Mouse (Mus musculus): ENCODE results near the gene 4933427D14Rik. TPM values are rescaled to one million over a fixed set of nuclear protein-coding genes. Genes with fewer than 3 reads are reported as not detected.
A peak's percentile ranks its signal among the peaks of the same experiment; 100 is the strongest.

Gene 4933427D14Rik
- polyA plus RNA-seq, 1 experiment from 2014 or later = 9.0 TPM

- H3K27ac ChIP-seq (replicated peaks; ENCODE audit: low read depth, low read length) = no peak overlapping the region
- no peak for ATAC-seq (ENCODE audit: low read depth)
- no peaks in the 10 kb centered on the region for H3K36me3 ChIP-seq (ENCODE audit: control insufficient read depth, insufficient read depth, low read length)
- 0 out of 2 replicates have a peak overlapping the region, but pooled peaks have one; percentile 1 for H3K4me2 ChIP-seq (ENCODE audit: low read depth, low read length)
- peak; percentile 66 for DNase-seq (ENCODE audit: low spot score)
- 15% methylated on average over 2 of the region's 3 CpGs for WGBS
- H3K4me1 ChIP-seq (ENCODE audit: control insufficient read depth, insufficient read depth, low read length) = peaks cover 27% of the 10 kb centered on the region
- peaks cover 36% of the 10 kb centered on the region for H3K27me3 ChIP-seq (replicated peaks; ENCODE audit: control insufficient read depth, insufficient read depth, low read length)
- no peak overlapping the region; the same call in 1 of the 2 replicates for H3K9ac ChIP-seq (ENCODE audit: low read depth, low read length)
- H3K9me3 ChIP-seq (ENCODE audit: control insufficient read depth, low read length) = no peaks in the 10 kb centered on the region
- no peak overlapping the region for H3K4me3 ChIP-seq (ENCODE audit: low read depth, low read length)
These were observed 75.0 kb downstream of the 4933427D14Rik start for GRCm38 (mm10) chr11:72132266-72132665.

- H3K4me1 ChIP-seq (ENCODE audit: control insufficient read depth, insufficient read depth, low read length) = peaks cover 27% of the 10 kb centered on the region
- H3K9ac ChIP-seq (ENCODE audit: low read depth, low read length) = no peak overlapping the region
- H3K9me3 ChIP-seq (ENCODE audit: control insufficient read depth, low read length) = no peaks in the 10 kb centered on the region
- DNase-seq (ENCODE audit: low spot score) (no peak), ATAC-seq (ENCODE audit: low read depth) (no peak)
- H3K4me3 ChIP-seq (ENCODE audit: low read depth, low read length) = no peak overlapping the region
- peaks cover 31% of the 10 kb centered on the region for H3K27me3 ChIP-seq (replicated peaks; ENCODE audit: control insufficient read depth, insufficient read depth, low read length)
- WGBS = 91% methylated on average over 1 of the region's 1 CpGs
- no peak overlapping the region for H3K4me2 ChIP-seq (ENCODE audit: low read depth, low read length)
- no peak overlapping the region for H3K27ac ChIP-seq (replicated peaks; ENCODE audit: low read depth, low read length)
- H3K36me3 ChIP-seq (ENCODE audit: control insufficient read depth, insufficient read depth, low read length) = no peaks in the 10 kb centered on the region
These were observed 75.6 kb downstream of the 4933427D14Rik start for GRCm38 (mm10) chr11:72131697-72132096.

- H3K4me1 ChIP-seq (ENCODE audit: control insufficient read depth, insufficient read depth, low read length) = peaks cover 27% of the 10 kb centered on the region
- no peak overlapping the region for H3K9ac ChIP-seq (ENCODE audit: low read depth, low read length)
- DNase-seq (ENCODE audit: low spot score) = no peak
- WGBS = 80% methylated on average over 3 of the region's 3 CpGs
- H3K27me3 ChIP-seq (replicated peaks; ENCODE audit: control insufficient read depth, insufficient read depth, low read length) = peaks cover 23% of the 10 kb centered on the region
- no peak overlapping the region for H3K4me2 ChIP-seq (ENCODE audit: low read depth, low read length)
- H3K27ac ChIP-seq (replicated peaks; ENCODE audit: low read depth, low read length) = no peak overlapping the region
- no peaks in the 10 kb centered on the region for H3K36me3 ChIP-seq (ENCODE audit: control insufficient read depth, insufficient read depth, low read length)
- H3K9me3 ChIP-seq (ENCODE audit: control insufficient read depth, low read length) = no peaks in the 10 kb centered on the region
- no peak for ATAC-seq (ENCODE audit: low read depth)
- H3K4me3 ChIP-seq (ENCODE audit: low read depth, low read length) = no peak overlapping the region
These were observed 76.4 kb downstream of the 4933427D14Rik start for GRCm38 (mm10) chr11:72130905-72131304.

- H3K9me3 ChIP-seq (ENCODE audit: control insufficient read depth, low read length) = no peaks in the 10 kb centered on the region
- 41% methylated on average over 3 of the region's 3 CpGs for WGBS
- no peak overlapping the region for H3K27ac ChIP-seq (replicated peaks; ENCODE audit: low read depth, low read length)
- H3K36me3 ChIP-seq (ENCODE audit: control insufficient read depth, insufficient read depth, low read length) = no peaks in the 10 kb centered on the region
- no peak for ATAC-seq (ENCODE audit: low read depth)
- no peak for DNase-seq (ENCODE audit: low spot score)
- peaks cover 19% of the 10 kb centered on the region for H3K27me3 ChIP-seq (replicated peaks; ENCODE audit: control insufficient read depth, insufficient read depth, low read length)
- H3K4me2 ChIP-seq (ENCODE audit: low read depth, low read length) = 0 out of 2 replicates have a peak overlapping the region, but pooled peaks have one; percentile 29
- H3K4me1 ChIP-seq (ENCODE audit: control insufficient read depth, insufficient read depth, low read length) = peaks cover 27% of the 10 kb centered on the region
- no peak overlapping the region for H3K9ac ChIP-seq (ENCODE audit: low read depth, low read length)
- H3K4me3 ChIP-seq (ENCODE audit: low read depth, low read length) = no peak overlapping the region
These were observed 76.8 kb downstream of the 4933427D14Rik start for GRCm38 (mm10) chr11:72130472-72130871.

- Histone ChIP-seq H3K4me3 (ENCODE audit: low read depth, low read length) (no peak overlapping the region), H3K9ac (ENCODE audit: low read depth, low read length) (no peak overlapping the region), H3K4me1 (ENCODE audit: control insufficient read depth, insufficient read depth, low read length) (peaks cover 27% of the 10 kb centered on the region), H3K27me3 (replicated peaks; ENCODE audit: control insufficient read depth, insufficient read depth, low read length) (peaks cover 15% of the 10 kb centered on the region), H3K36me3 (ENCODE audit: control insufficient read depth, insufficient read depth, low read length) (no peaks in the 10 kb centered on the region), H3K4me2 (ENCODE audit: low read depth, low read length) (peak overlapping the region; percentile 29; the same call in 1 of the 2 replicates), H3K27ac (replicated peaks; ENCODE audit: low read depth, low read length) (no peak overlapping the region), H3K9me3 (ENCODE audit: control insufficient read depth, low read length) (no peaks in the 10 kb centered on the region)
- DNase-seq (ENCODE audit: low spot score) (peak; percentile 33), ATAC-seq (ENCODE audit: low read depth) (peak; percentile 35; the same call in 1 of the 2 replicates)
- WGBS = 12% methylated on average over 7 of the region's 11 CpGs
These were observed 77.2 kb downstream of the 4933427D14Rik start for GRCm38 (mm10) chr11:72130021-72130420.

- no peak overlapping the region for H3K4me3 ChIP-seq (ENCODE audit: low read depth, low read length)
- H3K9me3 ChIP-seq (ENCODE audit: control insufficient read depth, low read length) = no peaks in the 10 kb centered on the region
- H3K9ac ChIP-seq (ENCODE audit: low read depth, low read length) = no peak overlapping the region
- 72% methylated on average over 8 of the region's 8 CpGs for WGBS
- no peak overlapping the region for H3K27ac ChIP-seq (replicated peaks; ENCODE audit: low read depth, low read length)
- peaks cover 27% of the 10 kb centered on the region for H3K4me1 ChIP-seq (ENCODE audit: control insufficient read depth, insufficient read depth, low read length)
- ATAC-seq (ENCODE audit: low read depth) (no peak), DNase-seq (ENCODE audit: low spot score) (no peak)
- no peaks in the 10 kb centered on the region for H3K36me3 ChIP-seq (ENCODE audit: control insufficient read depth, insufficient read depth, low read length)
- H3K4me2 ChIP-seq (ENCODE audit: low read depth, low read length) = no peak overlapping the region
- H3K27me3 ChIP-seq (replicated peaks; ENCODE audit: control insufficient read depth, insufficient read depth, low read length) = peaks cover 7% of the 10 kb centered on the region
These were observed 78.0 kb downstream of the 4933427D14Rik start for GRCm38 (mm10) chr11:72129032-72129894.

- H3K27me3 ChIP-seq (replicated peaks; ENCODE audit: control insufficient read depth, insufficient read depth, low read length) = no peaks in the 10 kb centered on the region
- no peaks in the 10 kb centered on the region for H3K36me3 ChIP-seq (ENCODE audit: control insufficient read depth, insufficient read depth, low read length)
- ATAC-seq (ENCODE audit: low read depth) (no peak), DNase-seq (ENCODE audit: low spot score) (no peak)
- no peak overlapping the region for H3K9ac ChIP-seq (ENCODE audit: low read depth, low read length)
- no peak overlapping the region for H3K4me2 ChIP-seq (ENCODE audit: low read depth, low read length)
- 78% methylated on average over 5 of the region's 5 CpGs for WGBS
- H3K9me3 ChIP-seq (ENCODE audit: control insufficient read depth, low read length) = no peaks in the 10 kb centered on the region
- H3K4me1 ChIP-seq (ENCODE audit: control insufficient read depth, insufficient read depth, low read length) = peaks cover 20% of the 10 kb centered on the region
- H3K27ac ChIP-seq (replicated peaks; ENCODE audit: low read depth, low read length) = no peak overlapping the region
- H3K4me3 ChIP-seq (ENCODE audit: low read depth, low read length) = no peak overlapping the region
These were observed 79.6 kb downstream of the 4933427D14Rik start for GRCm38 (mm10) chr11:72127450-72128189.

- ATAC-seq (ENCODE audit: low read depth) = no peak
- DNase-seq (ENCODE audit: low spot score) = no peak
- 79% methylated on average over 3 of the region's 3 CpGs for WGBS
These were observed 81.5 kb downstream of the 4933427D14Rik start for GRCm38 (mm10) chr11:72125781-72126180.

More at GRCm38 (mm10) chr11:72125781-72126180, 81.5 kb downstream of the 4933427D14Rik start:
- Histone ChIP-seq H3K27me3 (replicated peaks; ENCODE audit: control insufficient read depth, insufficient read depth, low read length) (no peaks in the 10 kb centered on the region), H3K4me1 (ENCODE audit: control insufficient read depth, insufficient read depth, low read length) (peaks cover 9% of the 10 kb centered on the region), H3K9me3 (ENCODE audit: control insufficient read depth, low read length) (no peaks in the 10 kb centered on the region), H3K36me3 (ENCODE audit: control insufficient read depth, insufficient read depth, low read length) (no peaks in the 10 kb centered on the region), H3K4me2 (ENCODE audit: low read depth, low read length) (no peak overlapping the region), H3K4me3 (ENCODE audit: low read depth, low read length) (no peak overlapping the region), H3K9ac (ENCODE audit: low read depth, low read length) (no peak overlapping the region), H3K27ac (replicated peaks; ENCODE audit: low read depth, low read length) (no peak overlapping the region)

Measured in embryonic facial prominence, embryonic 14.5 days (tissue).